Mouse (Mus musculus): ENCODE measurements around the gene Ipo4.

Gene Ipo4

GRCm38 (mm10) chr14:55589271-55589670, 46.5 kb downstream of the Ipo4 start:
- no peak for DNase-seq

- no peak for DNase-seq
Observed at GRCm38 (mm10) chr14:55586149-55586548, 49.6 kb downstream of the Ipo4 start.

GRCm38 (mm10) chr14:55585566-55585960, 50.2 kb downstream of the Ipo4 start:
- DNase-seq, result no peak

GRCm38 (mm10) chr14:55584702-55585565, 50.8 kb downstream of the Ipo4 start, which contains the start of gene Emc9:
TSS of gene Emc9 (minus strand) at chr14:55585302.
- DNase-seq, result peak; percentile 88

GRCm38 (mm10) chr14:55584303-55584701, 51.5 kb downstream of the Ipo4 start:
- DNase-seq, result no peak

GRCm38 (mm10) chr14:55581981-55582681, 53.6 kb downstream of the Ipo4 start:
- no peak for DNase-seq

GRCm38 (mm10) chr14:55580731-55581130, 55.0 kb downstream of the Ipo4 start:
- no peak for DNase-seq

- no peak for DNase-seq
Observed at GRCm38 (mm10) chr14:55579511-55580496, 56.0 kb downstream of the Ipo4 start.

GRCm38 (mm10) chr14:55578668-55579269, 57.0 kb downstream of the Ipo4 start:
- peak; percentile 63 for DNase-seq

GRCm38 (mm10) chr14:55577871-55578667, 57.7 kb downstream of the Ipo4 start, which contains the start of gene Psme1:
TSS of gene Psme1 (plus strand) at chr14:55578123.
- DNase-seq, result peak; percentile 93

- peak; percentile 63 for DNase-seq
Observed at GRCm38 (mm10) chr14:55576376-55576775, 59.4 kb downstream of the Ipo4 start.

- no peak for DNase-seq
Observed at GRCm38 (mm10) chr14:55575711-55576110, 60.0 kb downstream of the Ipo4 start.
